Mouse (Mus musculus): ENCODE results near the gene Tmem94. TPM values are rescaled to one million over a fixed set of nuclear protein-coding genes. Genes with fewer than 3 reads are reported as not detected.

Tmem94 gene
- polyA plus RNA-seq, 1 experiment from 2014 or later: 34.5 TPM

- WGBS: 98% methylated on average over 2 of the region's 2 CpGs
- no peak for ATAC-seq (ENCODE audit: low FRiP score, low TSS enrichment)
- H3K9ac ChIP-seq (replicated peaks; ENCODE audit: low read length): no peak overlapping the region
Measured at GRCm38 (mm10) chr11:115845819-115846218, 80.6 kb downstream of the Tmem94 start.

More at GRCm38 (mm10) chr11:115845819-115846218, 80.6 kb downstream of the Tmem94 start:
- no peak overlapping the region for H3K4me3 ChIP-seq (ENCODE audit: low read length)
- no peak overlapping the region for H3K27ac ChIP-seq (ENCODE audit: low read length)
- H3K36me3 ChIP-seq (ENCODE audit: insufficient read depth, low read length): peaks cover 49% of the 10 kb centered on the region
- peaks cover 42% of the 10 kb centered on the region for H3K4me1 ChIP-seq (ENCODE audit: insufficient read depth, low read length)
- H3K4me2 ChIP-seq (replicated peaks; ENCODE audit: low read depth, low read length): no peak overlapping the region
- H3K27me3 ChIP-seq (ENCODE audit: insufficient read depth, low read length): no peaks in the 10 kb centered on the region
- peaks cover 8% of the 10 kb centered on the region; the same call in 1 of the 2 replicates for H3K9me3 ChIP-seq (ENCODE audit: low read length)

Small RNA genes lying within 50 kb of the gene (microRNA-seq; reads per million reads assigned to microRNA genes)
- gene Mir5621: not detected

Other genes with a start within 250 kb of the Tmem94 start
- gene Sumo2, start 229.2 kb upstream of the Tmem94 start, polyA plus RNA-seq (2015; fragmentation: Nextera tagmentation; extraction: Ambion mirVana): 939 and 944 TPM in 2 replicates
- 180 and 184 TPM in 2 replicates for gene Nup85, start 201.0 kb upstream of the Tmem94 start, polyA plus RNA-seq (2015; fragmentation: Nextera tagmentation; extraction: Ambion mirVana)
- gene Mrps7, start 161.5 kb upstream of the Tmem94 start, polyA plus RNA-seq (2015; fragmentation: Nextera tagmentation; extraction: Ambion mirVana): 101 and 103 TPM in 2 replicates
- 24.5 and 26.8 TPM in 2 replicates for gene Gga3, start 161.4 kb upstream of the Tmem94 start, polyA plus RNA-seq (2015; fragmentation: Nextera tagmentation; extraction: Ambion mirVana)
- 42.8 and 47.1 TPM in 2 replicates for gene Mif4gd, start 152.5 kb upstream of the Tmem94 start, polyA plus RNA-seq (2015; fragmentation: Nextera tagmentation; extraction: Ambion mirVana)
- 51.0 and 56.1 TPM in 2 replicates for gene Slc25a19, start 137.1 kb upstream of the Tmem94 start, polyA plus RNA-seq (2015; fragmentation: Nextera tagmentation; extraction: Ambion mirVana)
- 86.5 and 87.0 TPM in 2 replicates for gene Grb2, start 56.8 kb upstream of the Tmem94 start, polyA plus RNA-seq (2015; fragmentation: Nextera tagmentation; extraction: Ambion mirVana)
- 21.5 and 23.6 TPM in 2 replicates for gene Caskin2, start 48.2 kb downstream of the Tmem94 start, polyA plus RNA-seq (2015; fragmentation: Nextera tagmentation; extraction: Ambion mirVana)
- 48.1 and 50.2 TPM in 2 replicates for gene Tsen54, start 49.3 kb downstream of the Tmem94 start, polyA plus RNA-seq (2015; fragmentation: Nextera tagmentation; extraction: Ambion mirVana)
- 58.3 and 64.5 TPM in 2 replicates for gene Llgl2, start 58.6 kb downstream of the Tmem94 start, polyA plus RNA-seq (2015; fragmentation: Nextera tagmentation; extraction: Ambion mirVana)
- gene Myo15b, start 93.0 kb downstream of the Tmem94 start, polyA plus RNA-seq (2015; fragmentation: Nextera tagmentation; extraction: Ambion mirVana): 12.6 and 14.2 TPM in 2 replicates
- gene Smim5, start 134.5 kb downstream of the Tmem94 start, polyA plus RNA-seq (2015; fragmentation: Nextera tagmentation; extraction: Ambion mirVana): 4.7 and 5.0 TPM in 2 replicates
- 11.8 and 12.8 TPM in 2 replicates for gene Smim6, start 146.6 kb downstream of the Tmem94 start, polyA plus RNA-seq (2015; fragmentation: Nextera tagmentation; extraction: Ambion mirVana)
- 35.9 and 38.9 TPM in 2 replicates for gene Sap30bp, start 167.8 kb downstream of the Tmem94 start, polyA plus RNA-seq (2015; fragmentation: Nextera tagmentation; extraction: Ambion mirVana)
- gene Recql5, start 168.0 kb downstream of the Tmem94 start, polyA plus RNA-seq (2015; fragmentation: Nextera tagmentation; extraction: Ambion mirVana): 25.3 and 26.9 TPM in 2 replicates
- gene Itgb4, start 209.3 kb downstream of the Tmem94 start, polyA plus RNA-seq (2015; fragmentation: Nextera tagmentation; extraction: Ambion mirVana): 2.5 and 3.4 TPM in 2 replicates
- 222 and 240 TPM in 2 replicates for gene Galk1, start 247.3 kb downstream of the Tmem94 start, polyA plus RNA-seq (2015; fragmentation: Nextera tagmentation; extraction: Ambion mirVana)

Measured in kidney, embryonic 16.5 days (tissue).